Mouse (Mus musculus) heart, embryonic 12.5 days (tissue): ENCODE results near the gene Gm20481. TPM values are rescaled to one million over a fixed set of nuclear protein-coding genes. Genes with fewer than 3 reads are reported as not detected.
"Not testable (repeated sequence)": the region's sequence is repeated elsewhere in the genome, so short reads cannot be mapped to it uniquely, and the experiment has no call there.

Experiments
- ATAC-seq: fragments of 200-750 bp; cut with Nextera tagmentation; 2 replicates; pipeline ENCODE4 v1.8.0; 2017; ENCODE audit warnings: moderate TSS enrichment, moderate library complexity; ENCODE audit not compliant: insufficient number of reproducible peaks, low FRiP score
- H3K27ac ChIP-seq: fragments of 300-500 bp; sonication (generic); 2 replicates; pipeline ENCODE4 v1.5.1; 2016; ENCODE audit warnings: mild to moderate bottlenecking, moderate library complexity; ENCODE audit not compliant: poor library complexity, severe bottlenecking
- H3K27me3 ChIP-seq: fragments of 300-500 bp; sonication (generic); replicated peaks from 2 replicates; pipeline ENCODE4 v1.6.1; 2016; ENCODE audit warnings: mild to moderate bottlenecking, moderate library complexity
- H3K36me3 ChIP-seq: fragments of 300-500 bp; sonication (generic); 2 replicates; pipeline ENCODE4 v1.6.1; 2016; ENCODE audit warnings: mild to moderate bottlenecking, moderate library complexity
- H3K4me1 ChIP-seq: fragments of 300-500 bp; sonication (generic); replicated peaks from 2 replicates; pipeline ENCODE4 v1.6.1; 2016; ENCODE audit warnings: mild to moderate bottlenecking
- H3K4me2 ChIP-seq: fragments of 300-500 bp; sonication (generic); 2 replicates; pipeline ENCODE4 v1.6.1; 2016; ENCODE audit warnings: mild to moderate bottlenecking, moderate library complexity
- H3K4me3 ChIP-seq: fragments of 300-500 bp; sonication (generic); 2 replicates; pipeline ENCODE4 v1.5.1; 2016; ENCODE audit warnings: mild to moderate bottlenecking
- H3K9ac ChIP-seq: fragments of 300-500 bp; sonication (generic); 2 replicates; pipeline ENCODE4 v1.6.1; 2016; ENCODE audit warnings: mild to moderate bottlenecking, moderate library complexity
- H3K9me3 ChIP-seq: fragments of 300-500 bp; sonication (generic); replicated peaks from 2 replicates; pipeline ENCODE4 v1.6.1; 2016; ENCODE audit warnings: mild to moderate bottlenecking, moderate library complexity
- WGBS: fragments of 180-500 bp; shearing (Covaris S2); methylation state at CpG from one replicate; pipeline ENCODE4 v1.1.7; 2016; 5-methylcytosine and 5-hydroxymethylcytosine counted together
- polyA plus RNA-seq: library from polyadenylated mRNA; unstranded; fragments of >200 nt; fragmentation: Nextera tagmentation; extraction: Ambion mirVana; gene quantifications from 2 replicates; pipeline ENCODE4 v1.2.1, GENCODE M21; 2016

Gm20481 gene
- polyA plus RNA-seq, 1 experiment from 2014 or later: not detected

DNA sequence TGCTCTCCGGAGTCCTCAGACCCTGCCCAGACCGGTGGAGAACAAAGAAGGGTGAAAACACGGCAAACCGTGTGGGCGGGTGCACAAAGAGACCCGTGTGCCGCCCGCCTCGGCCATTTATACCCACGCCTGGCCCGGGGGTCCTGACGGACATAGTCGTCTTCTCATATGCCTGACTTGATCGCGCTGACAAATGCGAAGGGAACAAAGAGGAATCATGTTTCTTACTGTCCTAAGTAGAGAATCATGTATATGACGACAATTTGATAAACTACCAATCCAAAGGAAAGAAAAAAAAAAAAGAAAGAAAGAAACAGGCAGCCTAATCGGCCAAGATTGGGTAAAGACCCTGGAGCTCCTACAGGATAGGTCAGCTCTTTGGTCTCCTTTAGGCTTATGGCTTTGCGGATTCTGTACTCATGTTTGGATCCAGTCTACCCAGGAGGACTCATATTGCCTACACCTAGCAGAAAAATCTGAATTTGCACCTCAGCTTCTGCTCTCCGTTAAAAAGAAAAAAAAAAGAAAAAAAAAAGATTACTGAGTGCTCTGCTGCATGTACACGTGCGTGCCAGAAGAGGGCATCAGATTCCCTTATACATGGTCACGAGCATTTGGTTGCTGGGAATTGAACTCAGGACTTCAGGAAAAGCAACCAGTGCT is 17.2 kb upstream of the Gm20481 start:
- Histone ChIP-seq H3K27ac (peak overlapping the region; percentile 77), H3K36me3 (peaks cover 23% of the 10 kb centered on the region), H3K4me3 (peak overlapping the region; percentile 94), H3K9ac (peak overlapping the region; percentile 99), H3K9me3 (no peaks in the 10 kb centered on the region), H3K27me3 (peaks cover 13% of the 10 kb centered on the region; the same call in 1 of the 2 replicates), H3K4me2 (peak overlapping the region; percentile 91), H3K4me1 (peaks cover 14% of the 10 kb centered on the region)
- peak; percentile 83 for ATAC-seq
- WGBS: under 1% methylated on average over 23 of the region's 23 CpGs

DNA sequence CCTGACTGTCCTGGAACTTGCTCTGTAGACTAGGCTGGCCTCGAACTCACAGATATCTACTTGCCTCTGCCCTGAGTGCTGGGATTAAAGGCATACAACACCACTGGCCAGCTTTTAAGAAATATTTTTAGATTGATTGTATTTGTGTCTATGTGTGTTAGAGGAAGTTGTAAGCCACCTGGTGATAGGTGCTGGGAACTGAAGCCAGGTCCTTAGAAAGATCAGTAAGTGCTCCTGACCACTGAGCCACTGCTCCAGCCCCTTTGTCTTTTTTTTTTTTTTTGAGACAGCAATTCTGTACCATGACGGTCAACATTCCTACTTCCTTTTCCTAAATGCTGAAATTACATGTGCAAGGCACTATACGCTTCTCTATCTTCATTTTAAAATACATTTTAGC is 16.5 kb upstream of the Gm20481 start:
- H3K27me3 ChIP-seq: peaks cover 13% of the 10 kb centered on the region; the same call in 1 of the 2 replicates
- H3K27ac ChIP-seq: no peak overlapping the region
- H3K9ac ChIP-seq: no peak overlapping the region
- H3K36me3 ChIP-seq: peaks cover 23% of the 10 kb centered on the region
- H3K9me3 ChIP-seq: no peaks in the 10 kb centered on the region
- H3K4me3 ChIP-seq: no peak overlapping the region
- H3K4me2 ChIP-seq: peak overlapping the region; percentile 91; the same call in 1 of the 2 replicates
- ATAC-seq: no peak
- 84% methylated on average over 3 of the region's 3 CpGs for WGBS
- H3K4me1 ChIP-seq: peaks cover 14% of the 10 kb centered on the region

GRCm38 (mm10) chr17:34953904-34954303 is 15.8 kb upstream of the Gm20481 start:
- Histone ChIP-seq H3K9ac (no peak overlapping the region), H3K4me1 (peaks cover 14% of the 10 kb centered on the region), H3K9me3 (no peaks in the 10 kb centered on the region), H3K4me3 (no peak overlapping the region), H3K27ac (no peak overlapping the region), H3K27me3 (peaks cover 13% of the 10 kb centered on the region; the same call in 1 of the 2 replicates), H3K36me3 (peaks cover 23% of the 10 kb centered on the region), H3K4me2 (no peak overlapping the region)
- no peak for ATAC-seq
- WGBS: 84% methylated on average over 4 of the region's 4 CpGs

- Histone ChIP-seq H3K4me1 (peaks cover 14% of the 10 kb centered on the region), H3K9me3 (no peaks in the 10 kb centered on the region), H3K4me3 (no peak overlapping the region), H3K27ac (no peak overlapping the region), H3K9ac (no peak overlapping the region), H3K27me3 (peaks cover 13% of the 10 kb centered on the region; the same call in 1 of the 2 replicates), H3K36me3 (peaks cover 17% of the 10 kb centered on the region), H3K4me2 (no peak overlapping the region)
- WGBS: 80% methylated on average over 4 of the region's 4 CpGs
- no peak for ATAC-seq
Observed at GRCm38 (mm10) chr17:34954831-34955230, 14.9 kb upstream of the Gm20481 start.

DNA sequence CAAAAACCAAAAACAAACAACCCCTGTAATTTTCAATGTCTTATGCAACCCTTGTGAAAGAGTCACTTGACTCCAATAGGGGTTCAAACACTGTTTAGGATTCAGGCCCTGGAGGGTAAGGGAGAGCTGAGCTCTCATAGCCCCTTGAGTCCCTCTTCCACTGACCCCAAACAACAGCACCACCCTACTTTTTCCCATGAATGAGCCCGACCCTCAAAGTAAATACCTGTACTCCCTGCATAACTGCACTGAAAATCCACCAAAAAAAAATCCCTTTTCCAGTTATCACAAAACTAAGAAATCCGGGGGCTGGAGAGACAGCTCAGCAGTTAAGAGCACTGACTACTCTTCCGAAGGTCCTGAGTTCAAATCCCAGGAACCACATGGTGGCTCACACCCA is 13.8 kb upstream of the Gm20481 start:
- no peak for ATAC-seq

DNA sequence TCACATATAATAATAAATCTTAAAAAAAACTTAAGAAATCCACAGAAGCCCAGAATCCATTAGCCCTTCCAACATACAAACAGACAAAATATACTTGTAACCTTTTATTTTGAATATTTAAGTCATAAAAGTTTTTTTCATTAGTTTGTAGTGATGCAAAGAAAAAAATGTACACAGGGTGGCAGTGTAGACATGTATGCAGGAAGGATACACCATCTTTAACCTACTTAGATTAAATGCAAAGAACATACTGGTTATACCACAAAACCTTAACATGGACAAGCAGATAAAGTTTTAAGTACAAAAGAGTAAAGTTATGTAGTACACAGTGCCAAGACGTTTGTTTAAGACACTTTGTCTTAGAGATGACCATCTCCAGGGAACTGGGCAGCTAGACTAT is 13.4 kb upstream of the Gm20481 start:
- Histone ChIP-seq H3K36me3 (peaks cover 2% of the 10 kb centered on the region; the same call in 1 of the 2 replicates), H3K4me2 (no peak overlapping the region), H3K9ac (no peak overlapping the region), H3K27me3 (peaks cover 13% of the 10 kb centered on the region; the same call in 1 of the 2 replicates), H3K9me3 (no peaks in the 10 kb centered on the region), H3K4me3 (no peak overlapping the region), H3K4me1 (peaks cover 6% of the 10 kb centered on the region), H3K27ac (no peak overlapping the region)
- WGBS: 35% methylated on average over 1 of the region's 1 CpGs
- no peak for ATAC-seq

More for the DNA sequence above, 13.8 kb upstream of the Gm20481 start:
- Histone ChIP-seq H3K36me3 (peaks cover 6% of the 10 kb centered on the region), H3K27ac (no peak overlapping the region), H3K9ac (no peak overlapping the region), H3K4me1 (peaks cover 10% of the 10 kb centered on the region), H3K4me2 (no peak overlapping the region), H3K9me3 (no peaks in the 10 kb centered on the region), H3K4me3 (no peak overlapping the region), H3K27me3 (peaks cover 13% of the 10 kb centered on the region; the same call in 1 of the 2 replicates)
- WGBS: 72% methylated on average over 3 of the region's 3 CpGs

DNA sequence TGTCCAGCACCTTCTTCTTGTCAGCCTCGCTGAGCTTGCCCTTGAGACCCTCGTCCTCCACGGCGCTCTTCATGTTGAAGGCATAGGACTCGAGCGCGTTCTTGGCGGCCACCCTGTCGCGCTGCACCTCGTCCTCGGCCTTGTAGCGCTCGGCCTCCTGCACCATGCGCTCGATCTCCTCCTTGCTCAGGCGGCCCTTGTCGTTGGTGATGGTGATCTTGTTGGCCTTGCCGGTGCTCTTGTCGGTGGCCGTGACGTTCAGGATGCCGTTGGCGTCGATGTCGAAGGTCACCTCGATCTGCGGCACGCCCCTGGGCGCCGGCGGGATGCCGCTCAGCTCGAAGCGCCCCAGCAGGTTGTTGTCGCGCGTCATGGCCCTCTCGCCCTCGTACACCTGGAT is 12.4 kb upstream of the Gm20481 start:
- not testable (repeated sequence) for H3K4me3 ChIP-seq, H3K4me2 ChIP-seq
- WGBS: 14% methylated on average over 28 of the region's 40 CpGs

DNA sequence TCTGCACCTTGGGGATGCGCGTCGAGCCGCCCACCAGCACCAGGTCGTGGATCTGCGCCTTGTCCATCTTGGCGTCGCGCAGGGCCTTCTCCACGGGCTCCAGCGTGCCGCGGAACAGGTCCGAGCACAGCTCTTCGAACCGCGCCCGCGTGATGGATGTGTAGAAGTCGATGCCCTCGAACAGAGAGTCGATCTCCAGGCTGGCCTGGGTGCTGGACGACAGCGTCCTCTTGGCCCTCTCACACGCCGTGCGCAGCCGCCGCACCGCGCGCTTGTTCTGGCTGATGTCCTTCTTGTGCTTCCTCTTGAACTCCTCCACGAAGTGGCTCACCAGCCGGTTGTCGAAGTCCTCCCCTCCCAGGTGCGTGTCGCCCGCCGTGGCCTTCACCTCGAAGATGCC is 11.7 kb upstream of the Gm20481 start:
- 20% methylated on average over 27 of the region's 40 CpGs for WGBS
- not testable (repeated sequence) for H3K4me2 ChIP-seq

More for the DNA sequence above, 12.4 kb upstream of the Gm20481 start:
- not testable (repeated sequence) for H3K36me3 ChIP-seq, H3K27ac ChIP-seq, ATAC-seq, H3K9me3 ChIP-seq, H3K4me1 ChIP-seq, H3K9ac ChIP-seq
- H3K27me3 ChIP-seq: peaks cover 18% of the 10 kb centered on the region; the same call in 1 of the 2 replicates

GRCm38 (mm10) chr17:34958734-34959129 is 11.0 kb upstream of the Gm20481 start:
- H3K4me1 ChIP-seq, H3K27ac ChIP-seq, H3K9ac ChIP-seq, H3K36me3 ChIP-seq, H3K9me3 ChIP-seq: not testable (repeated sequence)
- H3K4me3 ChIP-seq: peak overlapping the region; percentile 54
- peaks cover 29% of the 10 kb centered on the region; the same call in 1 of the 2 replicates for H3K27me3 ChIP-seq
- 2% methylated on average over 34 of the region's 47 CpGs for WGBS
- peak overlapping the region; percentile 70 for H3K4me2 ChIP-seq
- ATAC-seq: 0 out of 2 replicates have a peak, but pooled peaks have one; percentile 4

More for the DNA sequence above, 11.7 kb upstream of the Gm20481 start:
- ATAC-seq, H3K36me3 ChIP-seq, H3K9ac ChIP-seq, H3K4me3 ChIP-seq, H3K4me1 ChIP-seq, H3K9me3 ChIP-seq, H3K27ac ChIP-seq: not testable (repeated sequence)
- H3K27me3 ChIP-seq: peaks cover 23% of the 10 kb centered on the region; the same call in 1 of the 2 replicates

GRCm38 (mm10) chr17:34959130-34959778 is 10.5 kb upstream of the Gm20481 start, which contains the start of gene Hspa1b:
TSS of gene Hspa1b (minus strand) at chr17:34959238.
- not testable (repeated sequence) for H3K4me1 ChIP-seq, H3K9me3 ChIP-seq, H3K36me3 ChIP-seq
- ATAC-seq: peak; percentile 94
- Histone ChIP-seq H3K27me3 (peaks cover 29% of the 10 kb centered on the region; the same call in 1 of the 2 replicates), H3K4me2 (peak within 1 kb of the TSS; percentile 70), H3K9ac (peak within 1 kb of the TSS; percentile 67), H3K27ac (peak within 1 kb of the TSS; percentile 93), H3K4me3 (peak within 1 kb of the TSS; percentile 54)
- under 1% methylated on average over 28 of the region's 32 CpGs for WGBS

DNA sequence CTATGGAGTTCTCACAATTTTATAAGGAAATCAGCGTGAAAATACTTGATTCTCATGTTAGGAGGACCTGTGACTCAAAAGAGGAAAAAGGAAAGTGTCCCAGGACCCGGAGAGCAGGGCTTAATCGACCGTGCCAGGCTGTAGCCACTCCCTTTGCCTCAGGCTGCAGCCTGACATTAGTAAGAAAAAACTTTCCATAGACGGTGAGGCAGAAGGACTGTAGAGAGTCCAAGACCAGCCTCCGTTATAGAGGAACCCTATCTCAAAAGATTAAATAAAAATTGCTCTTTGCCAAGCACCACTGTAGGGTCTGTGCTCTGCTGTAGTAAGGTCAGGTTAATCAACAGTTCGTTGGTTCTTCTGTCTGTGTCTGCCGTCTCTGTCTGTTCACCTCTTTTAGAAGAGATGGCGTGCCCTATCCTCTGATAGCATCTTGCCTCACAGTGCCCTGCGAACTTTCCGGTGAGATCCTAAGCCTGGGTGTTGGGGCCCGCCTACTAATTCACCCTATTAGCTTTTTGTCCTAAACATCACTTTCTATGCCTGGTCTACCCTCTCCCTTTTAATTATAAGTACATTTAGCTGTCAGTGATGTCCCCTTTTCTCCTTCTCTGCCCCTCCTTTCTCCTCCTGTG is 9.7 kb upstream of the Gm20481 start:
- Histone ChIP-seq H3K9ac (peak overlapping the region; percentile 67), H3K36me3 (no peaks in the 10 kb centered on the region), H3K9me3 (no peaks in the 10 kb centered on the region), H3K4me1 (peaks cover 4% of the 10 kb centered on the region), H3K27me3 (peaks cover 29% of the 10 kb centered on the region; the same call in 1 of the 2 replicates), H3K4me2 (peak overlapping the region; percentile 70), H3K4me3 (peak overlapping the region; percentile 54), H3K27ac (peak overlapping the region; percentile 93)
- WGBS: 12% methylated on average over 12 of the region's 12 CpGs
- 0 out of 2 replicates have a peak, but pooled peaks have one; percentile 29 for ATAC-seq
